In genomic region chr2:157458472-157458871, GRCm38 (mm10) we compare ENCODE assay signal across 7 mouse cellular contexts. TPM values are rescaled to one million over a fixed set of nuclear protein-coding genes. Genes with fewer than 3 reads are reported as not detected.
DNase-seq lines count a peak whose midpoint lies in the region; ATAC-seq and TF ChIP-seq lines count a peak whose summit lies in the region.

No protein-coding gene starts in this region.

- H3K9me3 ChIP-seq in hindbrain, embryonic 15.5 days = no peaks in the 10 kb centered on the region
- no peaks in the 10 kb centered on the region for H3K9me3 ChIP-seq in midbrain, embryonic 11.5 days (ENCODE audit: control insufficient read depth, low read length)

- TF ChIP-seq CTCF in gastrocnemius, adult 2 months (IDR thresholded peaks at IDR 0.05) = no peak; the same call in 1 of the 2 replicates

- peak; percentile 17 for ATAC-seq in hindbrain, embryonic 15.5 days (ENCODE audit: low FRiP score, low read depth)
- ATAC-seq in midbrain, embryonic 11.5 days (ENCODE audit: low FRiP score) = peak; percentile 14; the same call in 1 of the 2 replicates

- no peak overlapping the region for H3K4me2 ChIP-seq in hindbrain, embryonic 15.5 days
- H3K4me2 ChIP-seq in midbrain, embryonic 11.5 days = no peak overlapping the region

- H3K27me3 ChIP-seq in hindbrain, embryonic 15.5 days = no peaks in the 10 kb centered on the region
- H3K27me3 ChIP-seq in midbrain, embryonic 11.5 days (ENCODE audit: control insufficient read depth, insufficient read depth, low read length) = peaks cover 2% of the 10 kb centered on the region; the same call in 1 of the 2 replicates

- no peak overlapping the region for H3K27ac ChIP-seq in gastrocnemius, adult 2 months
- peak overlapping the region; percentile 81 for H3K27ac ChIP-seq in hindbrain, embryonic 15.5 days (replicated peaks)
- no peak overlapping the region for H3K27ac ChIP-seq in midbrain, embryonic 11.5 days (ENCODE audit: low read depth, low read length)

- H3K4me1 ChIP-seq in hindbrain, embryonic 15.5 days (replicated peaks) = peaks cover 49% of the 10 kb centered on the region
- peaks cover 43% of the 10 kb centered on the region for H3K4me1 ChIP-seq in midbrain, embryonic 11.5 days (ENCODE audit: control insufficient read depth, insufficient read depth, low read length)

- peak overlapping the region; percentile 37; the same call in 1 of the 2 replicates for H3K4me3 ChIP-seq in gastrocnemius, adult 2 months
- no peak overlapping the region for H3K4me3 ChIP-seq in hindbrain, embryonic 15.5 days
- H3K4me3 ChIP-seq in midbrain, embryonic 11.5 days (ENCODE audit: low read depth, low read length) = no peak overlapping the region

- intact Hi-C loops in gastrocnemius, adult 2 months (cut with DNase I) = loop anchor here (2.0 kb wide), 1 partner anchor 92 kb away; the partner anchor contains the start of gene Manbal
- intact Hi-C loops in left cerebral cortex, postnatal 36 days (cut with DNase I) = loop anchor here (2.0 kb wide), 1 partner anchor 108 kb away; no protein-coding TSS in a partner anchor

- WGBS in hindbrain, embryonic 15.5 days = 19% methylated on average over 14 of the region's 14 CpGs
- WGBS in midbrain, embryonic 11.5 days = 12% methylated on average over 14 of the region's 14 CpGs

- H3K36me3 ChIP-seq in hindbrain, embryonic 15.5 days = 0 out of 2 replicates have a peak, but pooled peaks cover 3% of the 10 kb centered on the region
- H3K36me3 ChIP-seq in midbrain, embryonic 11.5 days (ENCODE audit: control insufficient read depth, insufficient read depth, low read length) = no peaks in the 10 kb centered on the region

- H3K9ac ChIP-seq in hindbrain, embryonic 15.5 days = 0 out of 2 replicates have a peak overlapping the region, but pooled peaks have one; percentile 9
- peak overlapping the region; percentile 31 for H3K9ac ChIP-seq in midbrain, embryonic 11.5 days (ENCODE audit: low read length)

- DNase-seq in ZHBTc4 (ENCODE audit: low read depth, low spot score) = peak; percentile 85
- DNase-seq in cerebellum, postnatal 10 days = peak; percentile 93 to 97
- peak; percentile 82 for DNase-seq in gastrocnemius, adult 2 months
- DNase-seq in left cerebral cortex, postnatal 36 days (ENCODE audit: low spot score in 2 of 2) = peak; percentile 68 to 78
- peak; percentile 99 for DNase-seq in midbrain, embryonic 11.5 days (ENCODE audit: low spot score, missing footprints)
- DNase-seq in spleen, adult 18-20 months = peak; percentile 43 to 79

RNA-seq across cellular contexts. Expression of gene Src, which starts 40.2 kb away (rescaled TPM):
- 1 to 10 TPM; 2.2 to 2.8 TPM for total RNA-seq in gastrocnemius, adult 2 months (2021)
- polyA plus RNA-seq in hindbrain, embryonic 15.5 days (2015; fragmentation: Nextera tagmentation; extraction: Ambion mirVana) = 34.4 and 38.4 TPM in 2 replicates
- 100 to 1,000 TPM; 130 to 131 TPM for total RNA-seq in left cerebral cortex, postnatal 36 days (2021)
- polyA plus RNA-seq in midbrain, embryonic 11.5 days (2014; fragmentation: Nextera tagmentation; extraction: Ambion mirVana) = 11.2 and 14.0 TPM in 2 replicates

Comparison
In these comparisons a context has a peak if more than half of its experiments do, and no peak if none do; other contexts are left out.
1. RNA of gene Src, which starts 40.2 kb away (total RNA-seq): 130 to 131 TPM in left cerebral cortex, postnatal 36 days; 2.2 to 2.8 TPM in gastrocnemius, adult 2 months; every median in the first group is over 10 times any median in the second.
2. Peak in every context shown above with its lines, with median percentiles within 50 percentile points of each other: DNase-seq.